Mouse (Mus musculus) kidney, adult 2 months (tissue): ENCODE measurements around the gene Camkk1. TPM values are rescaled to one million over a fixed set of nuclear protein-coding genes. Genes with fewer than 3 reads are reported as not detected.
A peak's percentile ranks its signal among the peaks of the same experiment; 100 is the strongest.

Experiments
- DNase-seq: peaks from one replicate; pipeline ENCODE4 v3.0.0; 2021
- H3K27ac ChIP-seq: fragments of 200-500 bp; 2 replicates; pipeline ENCODE4 v1.5.1; 2012; ENCODE audit warnings: low read depth, low read length, control low read depth, inconsistent platforms; ENCODE audit not compliant: insufficient read depth
- H3K27me3 ChIP-seq: fragments of 200-500 bp; replicated peaks from 2 replicates; pipeline ENCODE4 v1.6.1; 2012; ENCODE audit warnings: mild to moderate bottlenecking, moderate library complexity, low read length, inconsistent platforms; ENCODE audit not compliant: control insufficient read depth, insufficient read depth
- H3K36me3 ChIP-seq: fragments of 200-500 bp; 2 replicates; pipeline ENCODE4 v1.6.1; 2012; ENCODE audit warnings: mild to moderate bottlenecking, moderate library complexity, low read length, inconsistent platforms; ENCODE audit not compliant: control insufficient read depth, insufficient read depth
- H3K4me1 ChIP-seq: fragments of 200-500 bp; 2 replicates; pipeline ENCODE4 v1.6.1; 2011; ENCODE audit warnings: low read length; ENCODE audit not compliant: control insufficient read depth, insufficient read depth
- H3K4me3 ChIP-seq: fragments of 200-500 bp; 2 replicates; pipeline ENCODE4 v1.5.1; 2011; ENCODE audit warnings: mild to moderate bottlenecking, low read depth, low read length, control low read depth; ENCODE audit not compliant: insufficient read depth
- CTCF ChIP-seq: fragments of 200-500 bp; conservative IDR thresholded peaks from 2 replicates; pipeline ENCODE4 v1.5.1; 2011; ENCODE audit warnings: low read depth, mild to moderate bottlenecking, control low read depth, low read length, moderate library complexity, mixed read lengths; ENCODE audit not compliant: insufficient read depth, insufficient read length
- POLR2A ChIP-seq: fragments of 200-500 bp; IDR thresholded peaks from one replicate; pipeline ENCODE4 v1.6.1; 2011; ENCODE audit warnings: low read depth, low read length, control low read depth
- WGBS: fragments of 180-500 bp; shearing (Covaris S2); methylation state at CpG from one replicate; pipeline ENCODE4 v1.1.7; 2018; 5-methylcytosine and 5-hydroxymethylcytosine counted together
- polyA plus RNA-seq: library from polyadenylated mRNA; depleted of rRNA; stranded (reverse); fragments of >200 nt; gene quantifications from 2 replicates; pipeline ENCODE4 v1.2.3, GENCODE M21; 2012

The Camkk1 gene
- polyA plus RNA-seq, 1 experiment: 1.1 TPM

GRCm38 (mm10) chr11:73015391-73016102, 3.3 kb upstream of the Camkk1 start:
- 47% methylated on average over 5 of the region's 5 CpGs for WGBS
- H3K27me3 ChIP-seq: no peaks in the 10 kb centered on the region
- TF ChIP-seq POLR2A: no peak
- TF ChIP-seq CTCF: no peak
- peaks cover 7% of the 10 kb centered on the region for H3K4me1 ChIP-seq
- H3K4me3 ChIP-seq: no peak overlapping the region
- DNase-seq: peak; percentile 46
- H3K36me3 ChIP-seq: no peaks in the 10 kb centered on the region
- no peak overlapping the region for H3K27ac ChIP-seq

- Histone ChIP-seq H3K27ac (no peak overlapping the region), H3K27me3 (no peaks in the 10 kb centered on the region), H3K36me3 (no peaks in the 10 kb centered on the region), H3K4me3 (no peak overlapping the region), H3K4me1 (peaks cover 7% of the 10 kb centered on the region)
- DNase-seq: no peak
- TF ChIP-seq CTCF (no peak), POLR2A (no peak)
- WGBS: 71% methylated on average over 6 of the region's 6 CpGs
Observed at GRCm38 (mm10) chr11:73016103-73016420, 2.7 kb upstream of the Camkk1 start.

- no peaks in the 10 kb centered on the region for H3K36me3 ChIP-seq
- no peaks in the 10 kb centered on the region for H3K27me3 ChIP-seq
- WGBS: 2% methylated on average over 46 of the region's 46 CpGs
- peak overlapping the region; percentile 66 for H3K4me3 ChIP-seq
- DNase-seq: peak; percentile 23
- peaks cover 3% of the 10 kb centered on the region; the same call in 1 of the 2 replicates for H3K4me1 ChIP-seq
- TF ChIP-seq POLR2A (no peak), CTCF (no peak)
- no peak overlapping the region for H3K27ac ChIP-seq
Observed at GRCm38 (mm10) chr11:73019147-73019795, 463 bp downstream of the Camkk1 start.

- DNase-seq: no peak
- H3K4me1 ChIP-seq: no peaks in the 10 kb centered on the region
Observed at GRCm38 (mm10) chr11:73020953-73021800, 2.4 kb downstream of the Camkk1 start.

GRCm38 (mm10) chr11:73023099-73023498, 4.3 kb downstream of the Camkk1 start:
- H3K27ac ChIP-seq: no peak overlapping the region
- no peaks in the 10 kb centered on the region for H3K4me1 ChIP-seq
- 73% methylated on average over 9 of the region's 9 CpGs for WGBS
- H3K27me3 ChIP-seq: no peaks in the 10 kb centered on the region
- no peak for DNase-seq
- no peak overlapping the region for H3K4me3 ChIP-seq
- TF ChIP-seq POLR2A (no peak), CTCF (no peak)
- H3K36me3 ChIP-seq: no peaks in the 10 kb centered on the region

More at GRCm38 (mm10) chr11:73020953-73021800, 2.4 kb downstream of the Camkk1 start:
- TF ChIP-seq POLR2A (no peak), CTCF (no peak)
- WGBS: 84% methylated on average over 7 of the region's 7 CpGs
- no peak overlapping the region for H3K27ac ChIP-seq
- H3K4me3 ChIP-seq: no peak overlapping the region
- no peaks in the 10 kb centered on the region for H3K27me3 ChIP-seq
- no peaks in the 10 kb centered on the region for H3K36me3 ChIP-seq

GRCm38 (mm10) chr11:73023827-73024226, 5.0 kb downstream of the Camkk1 start:
- no peak overlapping the region for H3K4me3 ChIP-seq
- no peaks in the 10 kb centered on the region for H3K36me3 ChIP-seq
- H3K4me1 ChIP-seq: no peaks in the 10 kb centered on the region
- no peak for DNase-seq
- no peaks in the 10 kb centered on the region for H3K27me3 ChIP-seq
- H3K27ac ChIP-seq: no peak overlapping the region
- 79% methylated on average over 4 of the region's 4 CpGs for WGBS
- no peak for TF ChIP-seq POLR2A
- TF ChIP-seq CTCF: no peak

- Histone ChIP-seq H3K4me3 (no peak overlapping the region), H3K27me3 (no peaks in the 10 kb centered on the region), H3K4me1 (no peaks in the 10 kb centered on the region), H3K36me3 (no peaks in the 10 kb centered on the region), H3K27ac (no peak overlapping the region)
- peak; percentile 69 for DNase-seq
- WGBS: 38% methylated on average over 7 of the region's 7 CpGs
- no peak for TF ChIP-seq POLR2A
- no peak for TF ChIP-seq CTCF
Observed at GRCm38 (mm10) chr11:73024236-73024904, 5.6 kb downstream of the Camkk1 start.
